Mouse (Mus musculus): ENCODE results near the gene Bmpr1a.
"Not testable (repeated sequence)": the region's sequence is repeated elsewhere in the genome, so short reads cannot be mapped to it uniquely, and the experiment has no call there.

Bmpr1a gene

GRCm38 (mm10) chr14:34450451-34450850 is 52.7 kb downstream of the Bmpr1a start:
- no peak for DNase-seq (ENCODE audit: low read depth, low spot score)

GRCm38 (mm10) chr14:34449807-34450206 is 53.3 kb downstream of the Bmpr1a start:
- DNase-seq (ENCODE audit: low read depth, low spot score): no peak

GRCm38 (mm10) chr14:34448398-34448797 is 54.7 kb downstream of the Bmpr1a start:
- peak; percentile 30 for DNase-seq (ENCODE audit: low read depth, low spot score)

- DNase-seq (ENCODE audit: low read depth, low spot score): peak; percentile 76
Observed at GRCm38 (mm10) chr14:34447659-34448058, 55.5 kb downstream of the Bmpr1a start.

- no peak for DNase-seq (ENCODE audit: low read depth, low spot score)
Observed at GRCm38 (mm10) chr14:34446624-34447023, 56.5 kb downstream of the Bmpr1a start.

- DNase-seq (ENCODE audit: low read depth, low spot score): no peak
Observed at GRCm38 (mm10) chr14:34445348-34445747, 57.8 kb downstream of the Bmpr1a start.

- DNase-seq (ENCODE audit: low read depth, low spot score): peak; percentile 43
Observed at GRCm38 (mm10) chr14:34444924-34445323, 58.2 kb downstream of the Bmpr1a start.

GRCm38 (mm10) chr14:34444368-34444767 is 58.8 kb downstream of the Bmpr1a start:
- DNase-seq (ENCODE audit: low read depth, low spot score): no peak

GRCm38 (mm10) chr14:34442531-34442930 is 60.6 kb downstream of the Bmpr1a start:
- peak; percentile 29 for DNase-seq (ENCODE audit: low read depth, low spot score)

GRCm38 (mm10) chr14:34440526-34441066 is 62.5 kb downstream of the Bmpr1a start:
- DNase-seq (ENCODE audit: low read depth, low spot score): peak; percentile 44

GRCm38 (mm10) chr14:34429069-34429468 is 74.1 kb downstream of the Bmpr1a start:
- no peak for DNase-seq (ENCODE audit: low read depth, low spot score)

- DNase-seq (ENCODE audit: low read depth, low spot score): no peak
Observed at GRCm38 (mm10) chr14:34428274-34428673, 74.9 kb downstream of the Bmpr1a start.

GRCm38 (mm10) chr14:34421078-34421477 is 82.1 kb downstream of the Bmpr1a start:
- DNase-seq (ENCODE audit: low read depth, low spot score): no peak

- DNase-seq (ENCODE audit: low read depth, low spot score): no peak
Observed at GRCm38 (mm10) chr14:34417501-34417900, 85.6 kb downstream of the Bmpr1a start.

- DNase-seq (ENCODE audit: low read depth, low spot score): not testable (repeated sequence)
Observed at GRCm38 (mm10) chr14:34416946-34417345, 86.2 kb downstream of the Bmpr1a start.

GRCm38 (mm10) chr14:34412164-34412896 is 90.8 kb downstream of the Bmpr1a start:
- DNase-seq (ENCODE audit: low read depth, low spot score): peak; percentile 59

GRCm38 (mm10) chr14:34410716-34411115 is 92.4 kb downstream of the Bmpr1a start:
- no peak for DNase-seq (ENCODE audit: low read depth, low spot score)

GRCm38 (mm10) chr14:34403424-34403823 is 99.7 kb downstream of the Bmpr1a start:
- no peak for DNase-seq (ENCODE audit: low read depth, low spot score)

- DNase-seq (ENCODE audit: low read depth, low spot score): no peak
Observed at GRCm38 (mm10) chr14:34402871-34403270, 100.3 kb downstream of the Bmpr1a start.

GRCm38 (mm10) chr14:34401135-34401534 is 102.0 kb downstream of the Bmpr1a start:
- peak; percentile 88 for DNase-seq (ENCODE audit: low read depth, low spot score)

GRCm38 (mm10) chr14:34400021-34400420 is 103.1 kb downstream of the Bmpr1a start:
- DNase-seq (ENCODE audit: low read depth, low spot score): peak; percentile 15

GRCm38 (mm10) chr14:34399301-34399700 is 103.8 kb downstream of the Bmpr1a start:
- no peak for DNase-seq (ENCODE audit: low read depth, low spot score)

- DNase-seq (ENCODE audit: low read depth, low spot score): no peak
Observed at GRCm38 (mm10) chr14:34398901-34399300, 104.2 kb downstream of the Bmpr1a start.

Measured in brain, adult 2 months (tissue).